Mouse (Mus musculus) ES-E14 (cell line): ENCODE measurements around the gene Pdcd4.

Experiments used
- HCFC1 ChIP-seq: IDR thresholded peaks from 2 replicates; pipeline ENCODE4 v1.6.1; 2012; ENCODE audit warnings: low read length, inconsistent platforms, borderline replicate concordance; ENCODE audit not compliant: insufficient read depth
- MAFK ChIP-seq: IDR thresholded peaks from 2 replicates; pipeline ENCODE4 v1.6.1; 2014; ENCODE audit warnings: mild to moderate bottlenecking, low read depth, low read length, inconsistent platforms; ENCODE audit not compliant: insufficient read depth
- ZC3H11A ChIP-seq: IDR thresholded peaks from 2 replicates; pipeline ENCODE4 v1.6.1; 2012; ENCODE audit warnings: low read depth, mild to moderate bottlenecking, inconsistent platforms, low read length, borderline replicate concordance

DNA sequence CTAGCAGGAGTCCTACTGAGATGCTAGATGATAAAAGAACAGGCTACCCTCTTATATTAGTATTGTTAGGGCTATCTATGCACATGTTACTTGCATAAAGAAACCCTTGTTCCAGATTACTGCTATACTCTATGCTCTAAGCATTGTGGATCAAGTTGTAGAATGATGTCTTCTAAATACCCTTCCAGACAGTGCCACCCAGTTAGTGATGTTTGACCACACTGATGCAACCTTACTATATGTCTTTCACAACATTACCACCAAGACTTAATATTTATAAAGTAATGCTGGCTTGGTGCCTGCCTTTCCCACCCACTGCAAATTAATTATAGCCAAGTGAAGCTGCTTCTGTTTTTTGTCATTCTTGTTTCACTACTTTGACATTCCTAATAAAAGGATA, 41.0 kb downstream of the Pdcd4 start:
- TF ChIP-seq MAFK (no peak), ZC3H11A (no peak), HCFC1 (no peak)
